Mouse (Mus musculus) stomach, postnatal 0 days (tissue): Measurements from ENCODE around the gene Lgi1. TPM values are rescaled to one million over a fixed set of nuclear protein-coding genes. Genes with fewer than 3 reads are reported as not detected.
A peak's percentile ranks its signal among the peaks of the same experiment; 100 is the strongest.

Experiments
- ATAC-seq: fragments of 200-750 bp; cut with Nextera tagmentation; 2 replicates; pipeline ENCODE4 v1.8.0; 2017; ENCODE audit not compliant: low FRiP score, low TSS enrichment
- DNase-seq: peaks from one replicate; pipeline ENCODE4 v3.0.0-alpha.2; 2016; ENCODE audit warnings: low spot score
- H3K27ac ChIP-seq: fragments of 300-500 bp; sonication (generic); replicated peaks from 2 replicates; pipeline ENCODE4 v1.5.1; 2014; ENCODE audit warnings: mild to moderate bottlenecking, control low read depth
- H3K27me3 ChIP-seq: fragments of 300-500 bp; sonication (generic); 2 replicates; pipeline ENCODE4 v1.6.1; 2014; ENCODE audit warnings: low read length; ENCODE audit not compliant: control insufficient read depth, insufficient read depth
- H3K36me3 ChIP-seq: fragments of 300-500 bp; sonication (generic); 2 replicates; pipeline ENCODE4 v1.6.1; 2014; ENCODE audit warnings: low read length, mixed read lengths; ENCODE audit not compliant: control insufficient read depth, insufficient read depth
- H3K4me1 ChIP-seq: fragments of 300-500 bp; sonication (generic); replicated peaks from 2 replicates; pipeline ENCODE4 v1.6.1; 2014; ENCODE audit warnings: antibody characterized with exemption; ENCODE audit not compliant: control insufficient read depth, insufficient read depth
- H3K4me2 ChIP-seq: fragments of 300-500 bp; sonication (generic); replicated peaks from 2 replicates; pipeline ENCODE4 v1.6.1; 2014; ENCODE audit warnings: low read depth, mild to moderate bottlenecking, control low read depth, moderate library complexity
- H3K4me3 ChIP-seq: fragments of 300-500 bp; sonication (generic); 2 replicates; pipeline ENCODE4 v1.5.1; 2014; ENCODE audit warnings: low read depth, low read length, control low read depth
- H3K9ac ChIP-seq: fragments of 300-500 bp; sonication (generic); 2 replicates; pipeline ENCODE4 v1.6.1; 2014; ENCODE audit warnings: mild to moderate bottlenecking, low read length, control low read depth, mixed read lengths
- H3K9me3 ChIP-seq: fragments of 300-500 bp; sonication (generic); 2 replicates; pipeline ENCODE4 v1.6.1; 2016; ENCODE audit warnings: low read length; ENCODE audit not compliant: control insufficient read depth
- CTCF ChIP-seq: IDR thresholded peaks from 2 replicates; pipeline ENCODE4 v1.5.1; 2016; ENCODE audit warnings: antibody characterized with exemption, low read depth, mild to moderate bottlenecking, moderate library complexity
- EP300 ChIP-seq: optimal IDR thresholded peaks from 2 replicates; pipeline ENCODE3; 2016; ENCODE audit warnings: antibody characterized with exemption
- WGBS: fragments of 180-500 bp; shearing (Covaris S2); extraction: QIAGEN DNeasy Blood & Tissue Kit; methylation state at CpG from one replicate; pipeline ENCODE4 v1.1.7; 2014; 5-methylcytosine and 5-hydroxymethylcytosine counted together
- polyA plus RNA-seq: library from polyadenylated mRNA; unstranded; fragments of >200 nt; fragmentation: Nextera tagmentation; extraction: Ambion mirVana; gene quantifications from 2 replicates; pipeline ENCODE4 v1.2.1, GENCODE M21; 2015

Gene Lgi1
- polyA plus RNA-seq, 1 experiment from 2014 or later: 1.0 TPM

- H3K27me3 ChIP-seq: no peaks in the 10 kb centered on the region
- H3K4me3 ChIP-seq: no peak overlapping the region
- TF ChIP-seq EP300 (no peak), CTCF (no peak)
- DNase-seq (peak; percentile 45), ATAC-seq (peak; percentile 62; the same call in 1 of the 2 replicates)
- H3K9ac ChIP-seq: no peak overlapping the region
- no peak overlapping the region for H3K27ac ChIP-seq
- no peaks in the 10 kb centered on the region for H3K36me3 ChIP-seq
- no peaks in the 10 kb centered on the region for H3K4me1 ChIP-seq
- H3K9me3 ChIP-seq: no peaks in the 10 kb centered on the region
- WGBS: 67% methylated on average over 8 of the region's 8 CpGs
- H3K4me2 ChIP-seq: no peak overlapping the region
Measured at GRCm38 (mm10) chr19:38242314-38242852, 22.0 kb upstream of the Lgi1 start.

- 44% methylated on average over 8 of the region's 8 CpGs for WGBS
- H3K27ac ChIP-seq: peak overlapping the region; percentile 0; the same call in 1 of the 2 replicates
- H3K4me2 ChIP-seq: 0 out of 2 replicates have a peak overlapping the region, but pooled peaks have one; percentile 25
- no peaks in the 10 kb centered on the region for H3K27me3 ChIP-seq
- no peaks in the 10 kb centered on the region for H3K36me3 ChIP-seq
- no peaks in the 10 kb centered on the region for H3K4me1 ChIP-seq
- peak; percentile 45 for DNase-seq
- H3K4me3 ChIP-seq: no peak overlapping the region
- ATAC-seq: peak; percentile 75; the same call in 1 of the 2 replicates
- TF ChIP-seq CTCF: no peak
- TF ChIP-seq EP300: no peak
- H3K9me3 ChIP-seq: no peaks in the 10 kb centered on the region
- no peak overlapping the region for H3K9ac ChIP-seq
Measured at GRCm38 (mm10) chr19:38244748-38245147, 19.6 kb upstream of the Lgi1 start.

GRCm38 (mm10) chr19:38245361-38246176, 18.8 kb upstream of the Lgi1 start:
- no peak overlapping the region for H3K9ac ChIP-seq
- ATAC-seq (peak; percentile 75; the same call in 1 of the 2 replicates), DNase-seq (peak; percentile 36)
- no peaks in the 10 kb centered on the region for H3K36me3 ChIP-seq
- TF ChIP-seq EP300 (no peak), CTCF (no peak)
- H3K9me3 ChIP-seq: no peaks in the 10 kb centered on the region
- H3K4me2 ChIP-seq: 0 out of 2 replicates have a peak overlapping the region, but pooled peaks have one; percentile 25
- no peak overlapping the region for H3K4me3 ChIP-seq
- WGBS: 40% methylated on average over 10 of the region's 10 CpGs
- H3K4me1 ChIP-seq: no peaks in the 10 kb centered on the region
- H3K27me3 ChIP-seq: no peaks in the 10 kb centered on the region
- peak overlapping the region; percentile 41; the same call in 1 of the 2 replicates for H3K27ac ChIP-seq

- DNase-seq: no peak
- WGBS: 72% methylated on average over 7 of the region's 7 CpGs
- ATAC-seq: no peak
- Histone ChIP-seq H3K27me3 (no peaks in the 10 kb centered on the region), H3K4me3 (no peak overlapping the region), H3K4me1 (no peaks in the 10 kb centered on the region), H3K27ac (no peak overlapping the region), H3K4me2 (no peak overlapping the region), H3K36me3 (no peaks in the 10 kb centered on the region), H3K9ac (no peak overlapping the region), H3K9me3 (no peaks in the 10 kb centered on the region)
- no peak for TF ChIP-seq EP300
- TF ChIP-seq CTCF: no peak
Measured at GRCm38 (mm10) chr19:38246177-38246622, 18.1 kb upstream of the Lgi1 start.

- WGBS: 69% methylated on average over 8 of the region's 8 CpGs
- H3K4me2 ChIP-seq: no peak overlapping the region
- ATAC-seq (no peak), DNase-seq (no peak)
- H3K36me3 ChIP-seq: no peaks in the 10 kb centered on the region
- no peak overlapping the region for H3K27ac ChIP-seq
- H3K9me3 ChIP-seq: no peaks in the 10 kb centered on the region
- H3K4me1 ChIP-seq: no peaks in the 10 kb centered on the region
- no peaks in the 10 kb centered on the region for H3K27me3 ChIP-seq
- no peak for TF ChIP-seq CTCF
- no peak for TF ChIP-seq EP300
- no peak overlapping the region for H3K4me3 ChIP-seq
- no peak overlapping the region for H3K9ac ChIP-seq
Measured at GRCm38 (mm10) chr19:38249627-38250026, 14.7 kb upstream of the Lgi1 start.

GRCm38 (mm10) chr19:38253796-38254195, 10.5 kb upstream of the Lgi1 start:
- WGBS: 54% methylated on average over 6 of the region's 6 CpGs
- ATAC-seq: no peak
- Histone ChIP-seq H3K9me3 (no peaks in the 10 kb centered on the region), H3K9ac (no peak overlapping the region), H3K27ac (no peak overlapping the region), H3K4me3 (no peak overlapping the region), H3K36me3 (no peaks in the 10 kb centered on the region), H3K4me2 (no peak overlapping the region), H3K27me3 (no peaks in the 10 kb centered on the region), H3K4me1 (no peaks in the 10 kb centered on the region)
- peak; percentile 45 for DNase-seq
- TF ChIP-seq CTCF (peak; percentile 81), EP300 (no peak)
